Mouse (Mus musculus): ENCODE data around the gene Klc3.
A peak's percentile ranks its signal among the peaks of the same experiment; 100 is the strongest.

DNA sequence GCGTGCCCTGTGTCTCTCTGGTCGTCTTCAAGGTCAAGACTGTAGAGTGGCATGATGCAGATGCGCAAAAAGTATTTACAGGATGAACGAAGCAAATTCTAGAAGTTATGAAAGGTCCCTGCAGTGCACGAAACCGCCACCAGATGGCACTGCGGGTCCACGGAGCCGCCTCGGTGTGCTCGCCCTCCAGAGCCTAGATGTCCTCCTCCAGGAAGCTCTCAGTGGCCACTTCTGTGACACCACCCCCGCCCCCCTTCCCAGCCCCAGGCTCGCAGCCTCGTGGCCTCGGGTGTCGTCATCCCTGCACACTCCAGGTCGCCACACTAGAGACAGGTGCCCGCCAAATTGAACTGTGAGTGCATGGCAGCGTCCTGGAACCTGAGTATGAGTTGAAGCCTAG is 1.5 kb upstream of the Klc3 start:
- TF ChIP-seq MEF2A (IDR thresholded peaks at IDR 0.05; ENCODE audit: extremely low read depth, insufficient replicate concordance, low read depth, low read length, poor library complexity, severe bottlenecking): no peak
- TF ChIP-seq CTCF (IDR thresholded peaks at IDR 0.05 in 2 of 3, conservative IDR thresholded peaks at IDR 0.05 in 1 of 3; ENCODE audit: control insufficient read depth in 1 of 3, insufficient read depth in 1 of 3, low read depth in 2 of 3, low read length in 3 of 3, poor library complexity in 1 of 3, severe bottlenecking in 1 of 3): peak; percentile 96 to 98 (median 96)
- no peak for TF ChIP-seq MAZ (IDR thresholded peaks at IDR 0.05; ENCODE audit: low read depth, low read length)
- peak; percentile 87 for TF ChIP-seq ZC3H11A (IDR thresholded peaks at IDR 0.05; ENCODE audit: low read depth, low read length)
- no peak for TF ChIP-seq E2F4 (IDR thresholded peaks at IDR 0.05; ENCODE audit: borderline replicate concordance, low read depth, low read length)
- TF ChIP-seq HCFC1 (IDR thresholded peaks at IDR 0.05; ENCODE audit: low read depth, low read length): 0 out of 2 replicates have a peak, but pooled peaks have one; percentile 49
- TF ChIP-seq GABPA (IDR thresholded peaks at IDR 0.05; ENCODE audit: low read depth, low read length): no peak
- TF ChIP-seq ZNF384 (IDR thresholded peaks at IDR 0.05; ENCODE audit: low read depth, low read length): no peak
- TF ChIP-seq JUND (IDR thresholded peaks at IDR 0.05; ENCODE audit: low read depth, low read length): no peak
- peak; percentile 59; the same call in 1 of the 2 replicates for TF ChIP-seq MXI1 (IDR thresholded peaks at IDR 0.05; ENCODE audit: low read depth, low read length)
- TF ChIP-seq POLR2A (IDR thresholded peaks at IDR 0.05; ENCODE audit: control insufficient read depth in 1 of 2, insufficient read depth in 1 of 2, low read depth in 1 of 2, low read length in 2 of 2, poor library complexity in 1 of 2): no peak
- no peak for TF ChIP-seq GATA1 (IDR thresholded peaks at IDR 0.05; ENCODE audit: low read depth, low read length)
- no peak for TF ChIP-seq EP300 (IDR thresholded peaks at IDR 0.05; ENCODE audit: low read depth in 1 of 2, low read length in 2 of 2)
- peak; percentile 89 for TF ChIP-seq SMC3 (IDR thresholded peaks at IDR 0.05; ENCODE audit: low read depth, low read length)

All from MEL (cell line).